Mouse (Mus musculus) ovary, adult 18-20 months (tissue): ENCODE results near the gene Ppp1r14a.

Experiments
- DNase-seq: peaks from one replicate; pipeline ENCODE4 v3.0.0; 2022; ENCODE audit warnings: low spot score, mixed read lengths

Ppp1r14a gene

GRCm38 (mm10) chr7:29279924-29280323 is 9.2 kb upstream of the Ppp1r14a start:
- no peak for DNase-seq

- no peak for DNase-seq
These were observed 8.3 kb upstream of the Ppp1r14a start for GRCm38 (mm10) chr7:29280801-29281200.

- DNase-seq = peak; percentile 67
These were observed 7.7 kb upstream of the Ppp1r14a start, which contains the start of gene Spint2 for GRCm38 (mm10) chr7:29281201-29282073. Gene Spint2, minus strand, starts transcription at chr7:29281912.

GRCm38 (mm10) chr7:29282074-29282554 is 7.0 kb upstream of the Ppp1r14a start:
- no peak for DNase-seq

DNA sequence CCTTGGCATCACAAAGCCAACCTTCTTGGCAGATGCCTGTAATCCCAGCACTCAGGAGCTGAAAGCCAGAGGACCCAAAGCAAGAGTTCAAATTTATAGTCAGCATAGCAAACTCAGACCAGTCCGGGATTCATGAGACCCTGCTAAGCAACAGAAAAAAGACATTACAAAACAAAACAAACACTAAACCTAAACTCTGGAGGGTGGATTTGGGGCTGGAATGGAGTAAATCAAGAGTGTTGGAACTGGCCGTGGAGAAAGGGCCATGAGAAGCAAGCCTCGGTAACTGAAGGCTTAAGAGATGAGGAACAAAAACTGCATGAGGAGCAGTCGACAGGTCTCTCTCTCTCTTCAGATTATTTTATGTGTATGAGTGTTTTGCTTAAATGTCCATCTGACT is 5.2 kb upstream of the Ppp1r14a start:
- DNase-seq = no peak

GRCm38 (mm10) chr7:29284523-29284922 is 4.6 kb upstream of the Ppp1r14a start:
- DNase-seq = no peak

DNA sequence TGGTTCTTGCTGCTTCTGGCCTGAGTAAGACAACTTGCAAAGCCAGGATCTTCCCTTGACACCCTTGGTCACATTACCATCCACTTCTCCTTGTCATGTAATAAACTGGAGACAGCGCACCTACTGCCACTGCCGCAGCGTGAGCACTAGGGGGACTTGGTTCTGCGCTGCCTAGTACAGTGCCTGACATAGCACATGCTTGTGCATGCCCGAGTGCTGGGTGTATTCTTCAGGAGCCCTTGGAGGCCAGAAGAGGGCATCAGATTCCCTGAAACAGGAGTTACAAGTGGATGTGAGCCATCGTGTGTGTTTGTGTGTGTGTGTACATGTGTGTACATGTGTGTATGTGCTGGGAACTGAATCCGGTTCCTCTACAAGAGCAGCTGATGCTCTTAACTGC is 1.6 kb upstream of the Ppp1r14a start:
- no peak for DNase-seq

DNA sequence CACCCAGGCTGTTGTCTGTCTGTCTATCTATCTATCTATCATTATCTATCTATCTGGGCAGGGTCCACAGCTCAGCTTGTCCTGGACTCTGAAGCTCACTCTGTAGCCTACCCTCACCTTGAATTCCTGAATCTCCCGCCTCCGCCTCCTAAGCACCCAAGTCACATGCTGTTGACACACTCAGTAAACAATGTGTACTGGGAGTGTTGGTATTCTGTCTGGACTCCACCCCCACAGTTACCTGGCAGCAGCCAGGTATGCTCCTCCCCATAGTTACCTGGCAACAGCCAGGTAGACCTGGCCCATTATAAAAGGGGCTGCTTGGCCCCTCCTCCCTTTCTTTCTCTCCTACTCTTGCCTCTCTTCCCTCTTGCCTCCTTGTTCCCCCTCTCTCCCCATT is 1.0 kb upstream of the Ppp1r14a start:
- DNase-seq = no peak

- no peak for DNase-seq
These were observed 748 bp downstream of the Ppp1r14a start for GRCm38 (mm10) chr7:29289856-29290255.

- no peak for DNase-seq
These were observed 1.8 kb downstream of the Ppp1r14a start for GRCm38 (mm10) chr7:29290691-29291485.

DNA sequence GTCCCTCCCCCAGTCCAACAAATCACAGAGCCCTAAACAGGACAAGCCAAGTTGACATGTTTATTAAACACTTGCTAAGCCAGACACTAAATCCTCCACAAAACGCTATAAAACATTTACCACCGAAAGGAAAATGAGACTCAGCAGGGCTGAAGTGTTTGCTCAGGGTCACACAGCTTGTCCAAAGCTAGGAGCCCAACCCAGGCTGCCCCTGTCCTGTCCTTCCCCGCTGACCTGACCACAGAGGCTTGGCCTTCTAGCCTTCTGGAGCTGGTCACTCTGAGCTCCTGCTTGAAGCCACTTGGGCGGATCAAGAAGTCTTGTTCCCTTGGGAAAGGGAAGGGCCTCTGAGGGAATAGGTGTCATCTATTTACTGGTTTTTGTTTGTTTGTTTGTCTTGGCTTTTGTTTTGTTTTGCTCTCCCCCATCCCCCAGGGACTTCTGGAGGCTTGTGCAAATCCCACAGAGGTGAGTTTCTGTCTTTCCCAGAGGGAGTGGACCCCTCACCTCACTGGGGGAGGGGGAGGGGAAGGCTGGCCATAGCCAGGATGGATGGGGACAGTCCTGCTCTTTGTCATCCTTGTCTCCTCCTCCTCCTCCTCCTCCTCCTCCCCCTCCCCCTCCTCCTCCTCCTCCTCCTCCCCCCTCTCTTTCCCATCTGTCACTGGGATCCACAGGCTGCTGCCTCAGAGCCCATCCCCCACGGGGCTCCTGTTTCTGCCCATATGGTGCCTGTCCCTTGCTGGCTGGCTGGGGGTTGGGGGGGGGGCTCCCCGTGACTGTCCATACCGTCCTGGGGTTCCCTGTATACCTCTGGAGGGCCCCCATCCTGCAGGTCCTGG is 2.7 kb downstream of the Ppp1r14a start:
- DNase-seq = peak; percentile 66

GRCm38 (mm10) chr7:29292458-29293098 is 3.5 kb downstream of the Ppp1r14a start:
- no peak for DNase-seq

- DNase-seq = peak; percentile 66
These were observed 4.3 kb downstream of the Ppp1r14a start for GRCm38 (mm10) chr7:29293131-29294065.

DNA sequence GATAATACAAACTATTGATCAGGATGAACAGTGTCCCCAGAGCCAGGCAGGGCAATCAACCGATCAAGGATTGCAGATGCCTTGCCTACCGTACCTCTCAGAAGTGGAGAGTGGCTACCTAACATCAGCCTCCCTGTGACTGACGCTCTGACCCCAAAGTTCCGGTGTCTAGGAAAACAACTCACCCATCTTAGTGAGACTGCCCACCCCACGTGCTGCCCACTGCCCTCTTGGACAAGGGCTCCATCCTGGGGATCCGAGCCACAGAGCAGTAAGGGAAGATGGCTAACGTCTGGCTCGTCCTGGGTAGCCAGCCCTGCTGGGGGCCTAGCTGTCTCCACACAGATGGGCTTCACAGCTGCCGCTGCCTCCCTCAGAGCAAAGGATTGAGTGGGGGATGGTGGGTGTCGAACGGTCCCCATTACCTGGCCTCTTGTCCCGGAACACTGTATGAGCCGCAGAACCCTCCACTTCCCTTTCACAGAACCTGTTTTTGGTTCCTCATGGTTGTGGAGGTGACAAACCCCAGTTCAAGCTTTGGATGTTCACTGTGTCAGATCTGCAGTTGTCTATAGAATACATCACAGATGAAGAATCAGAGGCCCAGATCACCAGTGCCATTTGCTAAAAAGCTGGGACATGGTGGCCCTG is 5.1 kb downstream of the Ppp1r14a start:
- no peak for DNase-seq

GRCm38 (mm10) chr7:29295861-29296647 is 6.9 kb downstream of the Ppp1r14a start:
- no peak for DNase-seq

- no peak for DNase-seq
These were observed 7.9 kb downstream of the Ppp1r14a start for GRCm38 (mm10) chr7:29296998-29297397.

GRCm38 (mm10) chr7:29301127-29301566 is 12.0 kb downstream of the Ppp1r14a start:
- no peak for DNase-seq

GRCm38 (mm10) chr7:29302641-29303040 is 13.5 kb downstream of the Ppp1r14a start:
- DNase-seq = no peak
